In the genomic region with DNA sequence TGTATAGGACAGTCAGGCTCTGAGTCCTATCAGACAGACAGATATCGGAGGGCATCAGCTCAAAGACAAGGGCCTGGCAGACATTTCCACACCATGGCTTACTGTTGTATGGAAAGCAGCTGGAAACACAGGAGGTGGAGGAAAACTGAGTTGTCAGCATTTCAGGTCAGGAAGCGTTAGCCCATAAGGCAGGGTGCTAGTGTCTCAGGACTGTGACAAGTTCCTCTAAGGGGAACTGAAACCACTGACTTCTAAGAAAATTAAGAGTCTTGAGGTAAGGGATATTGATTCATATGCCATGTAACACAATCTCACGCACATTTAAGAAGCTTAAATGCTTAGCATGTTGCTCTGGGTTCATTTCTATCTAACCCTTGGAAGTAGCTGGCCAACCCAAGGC, we compare ENCODE assay signal across 31 mouse cellular contexts.
DNase-seq lines count a peak whose midpoint lies in the region; ATAC-seq and TF ChIP-seq lines count a peak whose summit lies in the region.
"Had no signal": no experiment of that assay in that cellular context is flagged by ENCODE, and none has a peak within 500 bp of the region (broad histone marks: within the 10 kb centered on the region; RNA-seq: fewer than 3 reads in every experiment).

No protein-coding gene starts in this region.

- no peak overlapping the region for H3K9ac ChIP-seq in lung, postnatal 0 days (replicated peaks; ENCODE audit: low read depth)
- H3K9ac ChIP-seq in kidney, embryonic 14.5 days (ENCODE audit: low read depth, low read length): no peak overlapping the region
- H3K9ac ChIP-seq: embryonic facial prominence, embryonic 12.5 days; forebrain, embryonic 15.5 days; heart, embryonic 12.5 days; hindbrain, embryonic 15.5 days; limb, embryonic 15.5 days; liver, embryonic 15.5 days; neural tube, embryonic 12.5 days had no signal

- no peak for DNase-seq in gastrocnemius, adult 2 months
- no peak for DNase-seq in gastrocnemius, postnatal 10 days
- DNase-seq in lung, postnatal 0 days (ENCODE audit: low spot score): peak; percentile 20
- DNase-seq in lung, postnatal 14 days: no peak
- DNase-seq in adipocyte (ENCODE audit: low spot score): no peak
- DNase-seq in cerebellum, adult 11-12 months: no peak
- DNase-seq: adrenal gland, adult 2 months; adrenal gland, postnatal 36 days; cerebellum, adult 8-10 months; cerebellum, postnatal 25 days; embryo, embryonic 11 days; heart, postnatal 10 days; kidney, adult 2 months; kidney, postnatal 4 days; layer of hippocampus, postnatal 36 days; thymus, postnatal 4 days had no signal

- TF ChIP-seq CTCF in gastrocnemius, adult 2 months (IDR thresholded peaks at IDR 0.05): no peak
- no peak for TF ChIP-seq CTCF in lung, postnatal 0 days (IDR thresholded peaks at IDR 0.05)

- WGBS in lung, postnatal 0 days: 76% methylated on average over 3 of the region's 3 CpGs
- WGBS in kidney, embryonic 14.5 days: 85% methylated on average over 3 of the region's 3 CpGs

- no peaks in the 10 kb centered on the region for H3K9me3 ChIP-seq in lung, postnatal 0 days (ENCODE audit: low read length)
- no peaks in the 10 kb centered on the region for H3K9me3 ChIP-seq in kidney, embryonic 14.5 days (ENCODE audit: control insufficient read depth, low read length)
- H3K9me3 ChIP-seq: embryonic facial prominence, embryonic 12.5 days; forebrain, embryonic 15.5 days; heart, embryonic 12.5 days; hindbrain, embryonic 10.5 days; hindbrain, embryonic 15.5 days; limb, embryonic 10.5 days; limb, embryonic 15.5 days; liver, embryonic 15.5 days; neural tube, embryonic 12.5 days had no signal

- TF ChIP-seq EP300 in lung, postnatal 0 days (IDR thresholded peaks at IDR 0.05): no peak

- H3K27ac ChIP-seq in gastrocnemius, adult 2 months: peak overlapping the region; percentile 44
- H3K27ac ChIP-seq in lung, postnatal 0 days (ENCODE audit: low read length): no peak overlapping the region
- H3K27ac ChIP-seq in kidney, embryonic 14.5 days (ENCODE audit: low read depth, low read length): no peak overlapping the region
- H3K27ac ChIP-seq: embryonic facial prominence, embryonic 12.5 days; forebrain, embryonic 15.5 days; hindbrain, embryonic 10.5 days; hindbrain, embryonic 15.5 days; kidney, postnatal 0 days; limb, embryonic 10.5 days; limb, embryonic 15.5 days; liver, embryonic 15.5 days; neural tube, embryonic 12.5 days had no signal

- intact Hi-C loops in gastrocnemius, adult 2 months (cut with DNase I): no loop called here

- no peaks in the 10 kb centered on the region for H3K27me3 ChIP-seq in lung, postnatal 0 days (replicated peaks; ENCODE audit: insufficient read depth, low read length)
- no peaks in the 10 kb centered on the region for H3K27me3 ChIP-seq in kidney, embryonic 14.5 days (ENCODE audit: control insufficient read depth, insufficient read depth, low read length)
- H3K27me3 ChIP-seq: embryonic facial prominence, embryonic 12.5 days; forebrain, embryonic 15.5 days; heart, embryonic 12.5 days; hindbrain, embryonic 15.5 days; limb, embryonic 15.5 days; liver, embryonic 15.5 days; neural tube, embryonic 12.5 days had no signal

- no peak overlapping the region for H3K4me2 ChIP-seq in lung, postnatal 0 days (replicated peaks; ENCODE audit: low read depth, low read length)
- no peak overlapping the region for H3K4me2 ChIP-seq in kidney, embryonic 14.5 days (replicated peaks; ENCODE audit: low read depth, low read length)
- H3K4me2 ChIP-seq: embryonic facial prominence, embryonic 12.5 days; forebrain, embryonic 15.5 days; heart, embryonic 12.5 days; hindbrain, embryonic 15.5 days; limb, embryonic 15.5 days; liver, embryonic 15.5 days; midbrain, embryonic 11.5 days; neural tube, embryonic 12.5 days had no signal

- no peak overlapping the region for H3K4me3 ChIP-seq in gastrocnemius, adult 2 months
- no peak overlapping the region for H3K4me3 ChIP-seq in lung, postnatal 0 days (ENCODE audit: low read depth, low read length)
- no peak overlapping the region for H3K4me3 ChIP-seq in kidney, embryonic 14.5 days (ENCODE audit: low read length)
- H3K4me3 ChIP-seq: embryonic facial prominence, embryonic 12.5 days; forebrain, embryonic 15.5 days; heart, embryonic 12.5 days; hindbrain, embryonic 10.5 days; hindbrain, embryonic 15.5 days; limb, embryonic 10.5 days; limb, embryonic 15.5 days; liver, embryonic 15.5 days; myocyte; neural tube, embryonic 12.5 days had no signal

- peaks cover 13% of the 10 kb centered on the region; the same call in 1 of the 2 replicates for H3K4me1 ChIP-seq in lung, postnatal 0 days (ENCODE audit: insufficient read depth, low read depth, low read length)
- no peaks in the 10 kb centered on the region; the same call in 1 of the 2 replicates for H3K4me1 ChIP-seq in kidney, embryonic 14.5 days (ENCODE audit: control insufficient read depth, insufficient read depth, low read length)
- H3K4me1 ChIP-seq: forebrain, embryonic 15.5 days; neural tube, embryonic 12.5 days had no signal

- no peaks in the 10 kb centered on the region for H3K36me3 ChIP-seq in lung, postnatal 0 days (ENCODE audit: insufficient read depth, low read length)
- H3K36me3 ChIP-seq in kidney, embryonic 14.5 days (ENCODE audit: control insufficient read depth, insufficient read depth, low read length): no peaks in the 10 kb centered on the region
- H3K36me3 ChIP-seq: embryonic facial prominence, embryonic 12.5 days; forebrain, embryonic 15.5 days; heart, embryonic 12.5 days; hindbrain, embryonic 10.5 days; hindbrain, embryonic 15.5 days; limb, embryonic 15.5 days; liver, embryonic 15.5 days; neural tube, embryonic 12.5 days had no signal

- no peak for ATAC-seq in lung, postnatal 0 days
- peak; percentile 87 for ATAC-seq in megakaryocyte, adult 5-6 weeks (ENCODE audit: poor library complexity, severe bottlenecking)
- no peak for ATAC-seq in kidney, embryonic 14.5 days (ENCODE audit: low FRiP score, low TSS enrichment)
- ATAC-seq: forebrain, embryonic 15.5 days; midbrain, embryonic 16.5 days had no signal
